Mouse (Mus musculus) skeletal muscle tissue, adult 2 months (tissue): ENCODE measurements at regions not wholly inside any gene's neighbourhood (a gene's known extent, or its start where the extent isn't known, plus 50 kb on each side); places are given as distances from the start of the nearest gene placed in this dataset.

Source experiments
- DNase-seq: peaks from one replicate; pipeline ENCODE4 v3.0.0-alpha.2; 2012; ENCODE audit warnings: low read depth, low spot score

GRCm38 (mm10) chr2:51238992-51239391 lies 90.1 kb upstream of the Rnd3 start:
- DNase-seq, result no peak

GRCm38 (mm10) chr2:51238131-51238931 lies 89.4 kb upstream of the Rnd3 start:
- no peak for DNase-seq

- no peak for DNase-seq
These were observed 88.5 kb upstream of the Rnd3 start for GRCm38 (mm10) chr2:51237451-51237850.

GRCm38 (mm10) chr2:51236852-51237251 lies 87.9 kb upstream of the Rnd3 start:
- DNase-seq, result no peak

- no peak for DNase-seq
These were observed 85.5 kb upstream of the Rnd3 start for GRCm38 (mm10) chr2:51234427-51234826.

GRCm38 (mm10) chr2:51222851-51223250 lies 73.9 kb upstream of the Rnd3 start:
- no peak for DNase-seq

GRCm38 (mm10) chr2:51219714-51220113 lies 70.8 kb upstream of the Rnd3 start:
- DNase-seq, result no peak

GRCm38 (mm10) chr2:51207150-51208022 lies 58.5 kb upstream of the Rnd3 start:
- DNase-seq, result no peak

GRCm38 (mm10) chr2:51206332-51206731 lies 57.4 kb upstream of the Rnd3 start:
- DNase-seq, result no peak
